Mouse (Mus musculus): ENCODE measurements around the gene Isg20l2.
A peak's percentile ranks its signal among the peaks of the same experiment; 100 is the strongest.
"Not testable (repeated sequence)": the region's sequence is repeated elsewhere in the genome, so short reads cannot be mapped to it uniquely, and the experiment has no call there.

The Isg20l2 gene

GRCm38 (mm10) chr3:87930078-87930795, at the start of gene Isg20l2, which contains the start of gene Rrnad1:
Gene Isg20l2, plus strand, starts transcription at chr3:87930314.
Gene Rrnad1, minus strand, starts transcription at chr3:87930717.
- DNase-seq (ENCODE audit: low spot score) = peak; percentile 97

- no peak for DNase-seq (ENCODE audit: low spot score)
Observed at GRCm38 (mm10) chr3:87884291-87884690, 45.8 kb upstream of the Isg20l2 start.

- DNase-seq (ENCODE audit: low spot score) = no peak
Observed at GRCm38 (mm10) chr3:87884708-87885251, 45.3 kb upstream of the Isg20l2 start.

GRCm38 (mm10) chr3:87885281-87886003, 44.7 kb upstream of the Isg20l2 start, which contains the start of gene Prcc:
Gene Prcc, minus strand, starts transcription at chr3:87885608.
- peak; percentile 99 for DNase-seq (ENCODE audit: low spot score)

- DNase-seq (ENCODE audit: low spot score) = no peak
Observed at GRCm38 (mm10) chr3:87886004-87886365, 44.1 kb upstream of the Isg20l2 start.

- DNase-seq (ENCODE audit: low spot score) = no peak
Observed at GRCm38 (mm10) chr3:87886416-87886815, 43.7 kb upstream of the Isg20l2 start.

GRCm38 (mm10) chr3:87887400-87887799, 42.7 kb upstream of the Isg20l2 start:
- DNase-seq (ENCODE audit: low spot score) = not testable (repeated sequence)

- no peak for DNase-seq (ENCODE audit: low spot score)
Observed at GRCm38 (mm10) chr3:87891481-87891880, 38.6 kb upstream of the Isg20l2 start.

- no peak for DNase-seq (ENCODE audit: low spot score)
Observed at GRCm38 (mm10) chr3:87893367-87893905, 36.7 kb upstream of the Isg20l2 start.

- no peak for DNase-seq (ENCODE audit: low spot score)
Observed at GRCm38 (mm10) chr3:87899266-87899665, 30.8 kb upstream of the Isg20l2 start.

- DNase-seq (ENCODE audit: low spot score) = no peak
Observed at GRCm38 (mm10) chr3:87899776-87900175, 30.3 kb upstream of the Isg20l2 start.

GRCm38 (mm10) chr3:87901036-87901624, 29.0 kb upstream of the Isg20l2 start:
- DNase-seq (ENCODE audit: low spot score) = no peak

- not testable (repeated sequence) for DNase-seq (ENCODE audit: low spot score)
Observed at GRCm38 (mm10) chr3:87901959-87902358, 28.2 kb upstream of the Isg20l2 start.

GRCm38 (mm10) chr3:87903821-87904220, 26.3 kb upstream of the Isg20l2 start:
- DNase-seq (ENCODE audit: low spot score) = no peak

- peak; percentile 96 for DNase-seq (ENCODE audit: low spot score)
Observed at GRCm38 (mm10) chr3:87905880-87906485, 24.1 kb upstream of the Isg20l2 start, which contains the start of gene Hdgf. Gene Hdgf, plus strand, starts transcription at chr3:87906321.

- peak; percentile 43 for DNase-seq (ENCODE audit: low spot score)
Observed at GRCm38 (mm10) chr3:87906601-87906980, 23.5 kb upstream of the Isg20l2 start.

GRCm38 (mm10) chr3:87906981-87907857, 22.9 kb upstream of the Isg20l2 start:
- peak; percentile 78 for DNase-seq (ENCODE audit: low spot score)

GRCm38 (mm10) chr3:87907906-87908305, 22.2 kb upstream of the Isg20l2 start:
- DNase-seq (ENCODE audit: low spot score) = no peak

GRCm38 (mm10) chr3:87909381-87909780, 20.7 kb upstream of the Isg20l2 start:
- DNase-seq (ENCODE audit: low spot score) = no peak

GRCm38 (mm10) chr3:87909874-87910273, 20.2 kb upstream of the Isg20l2 start:
- DNase-seq (ENCODE audit: low spot score) = peak; percentile 41

All from lung, postnatal 25 days (tissue).